Mouse (Mus musculus): ENCODE measurements around the gene Slc27a4. TPM values are rescaled to one million over a fixed set of nuclear protein-coding genes. Genes with fewer than 3 reads are reported as not detected.

The Slc27a4 gene
- polyA plus RNA-seq, 1 experiment from 2014 or later, result 31.8 TPM

DNA sequence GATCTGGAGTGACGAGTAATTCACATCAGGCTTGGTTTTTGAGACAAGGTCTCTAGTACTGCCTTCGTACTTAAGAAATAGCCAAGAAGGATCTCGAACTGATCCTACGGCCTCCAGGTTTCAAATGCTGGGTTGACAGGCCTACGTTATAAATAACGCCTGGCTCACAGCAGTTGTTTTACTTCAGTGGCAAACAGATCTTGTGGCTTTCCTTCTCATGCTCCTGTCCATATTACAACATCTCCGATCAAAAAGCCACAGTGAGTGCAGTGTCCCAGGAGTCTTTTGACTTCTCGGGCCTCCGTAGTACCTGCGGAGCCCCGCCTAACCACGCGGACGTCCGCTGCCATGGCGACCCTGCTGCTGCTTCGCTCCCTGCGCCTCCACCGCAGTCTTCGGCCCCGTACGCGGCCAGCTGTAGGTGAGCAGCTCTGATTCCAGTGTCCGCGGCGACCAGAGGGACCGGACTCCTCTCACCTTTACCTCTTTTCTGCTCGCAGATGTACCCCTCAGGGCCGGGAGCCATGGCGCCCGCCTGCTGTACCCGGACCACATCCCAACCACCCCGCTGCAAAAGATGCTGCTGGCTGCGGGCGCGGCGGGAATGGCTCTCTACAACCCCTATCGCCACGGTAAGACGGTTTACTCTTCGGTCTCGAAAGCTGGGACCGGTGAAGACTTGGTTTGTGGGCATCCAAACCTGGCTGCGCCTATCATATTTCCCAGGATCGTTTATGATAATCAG is 14.3 kb upstream of the Slc27a4 start, which contains the start of gene Trub2:
Trub2 (minus strand) TSS at position 566 of the 745 bp plus-strand sequence.
- under 1% methylated on average over 45 of the region's 45 CpGs for WGBS
- peak; percentile 92 for ATAC-seq
- Histone ChIP-seq H3K36me3 (peaks cover 25% of the 10 kb centered on the region), H3K4me3 (replicated peaks) (peak within 1 kb of the TSS; percentile 84), H3K9ac (peak within 1 kb of the TSS; percentile 81), H3K4me2 (replicated peaks) (peak within 1 kb of the TSS; percentile 86), H3K27ac (peak within 1 kb of the TSS; percentile 77), H3K27me3 (replicated peaks) (no peaks in the 10 kb centered on the region), H3K4me1 (replicated peaks) (peaks cover 7% of the 10 kb centered on the region; the same call in 1 of the 2 replicates), H3K9me3 (no peaks in the 10 kb centered on the region)

DNA sequence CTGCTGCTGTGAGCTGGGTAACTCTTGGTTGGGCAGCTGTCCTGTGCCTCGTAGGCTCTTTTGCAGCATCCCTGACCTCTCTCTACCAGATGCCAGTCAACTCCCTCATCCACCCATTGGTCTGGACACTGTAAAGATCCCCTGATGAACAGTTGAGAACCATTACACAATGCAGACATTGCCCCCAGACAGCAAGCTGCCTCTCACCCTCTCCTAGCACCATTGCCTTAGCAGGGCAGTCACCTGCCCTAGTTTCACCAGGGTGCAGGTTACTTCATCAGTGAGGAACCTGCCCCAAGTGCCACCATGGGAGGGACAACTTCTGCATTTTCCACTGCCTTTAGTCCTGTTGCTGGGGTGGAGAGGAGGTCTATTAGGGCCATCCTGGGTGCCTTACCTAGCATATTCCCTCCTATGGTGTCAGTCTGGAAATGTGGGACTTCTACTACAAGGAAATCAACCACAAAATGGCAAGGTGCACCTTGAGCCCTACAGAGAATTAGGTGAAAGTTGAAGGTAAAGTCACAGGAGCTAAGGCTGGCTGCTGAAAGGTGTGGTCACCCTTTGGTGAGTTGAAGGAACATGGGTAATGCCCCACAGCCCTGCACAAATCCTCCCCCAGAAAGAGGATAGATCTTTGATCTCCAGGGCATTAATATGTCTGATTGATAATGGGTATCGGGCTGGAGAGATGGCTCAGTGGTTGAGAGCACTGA is 9.5 kb upstream of the Slc27a4 start:
- H3K4me3 ChIP-seq (replicated peaks), result no peak overlapping the region
- peak; percentile 61 for ATAC-seq
- H3K27me3 ChIP-seq (replicated peaks), result no peaks in the 10 kb centered on the region
- peak overlapping the region; percentile 48; the same call in 1 of the 2 replicates for H3K27ac ChIP-seq
- 95% methylated on average over 2 of the region's 2 CpGs for WGBS
- no peaks in the 10 kb centered on the region for H3K9me3 ChIP-seq
- no peak overlapping the region for H3K9ac ChIP-seq
- H3K4me2 ChIP-seq (replicated peaks), result no peak overlapping the region
- H3K4me1 ChIP-seq (replicated peaks), result no peaks in the 10 kb centered on the region; the same call in 1 of the 2 replicates
- peaks cover 13% of the 10 kb centered on the region; the same call in 1 of the 2 replicates for H3K36me3 ChIP-seq

DNA sequence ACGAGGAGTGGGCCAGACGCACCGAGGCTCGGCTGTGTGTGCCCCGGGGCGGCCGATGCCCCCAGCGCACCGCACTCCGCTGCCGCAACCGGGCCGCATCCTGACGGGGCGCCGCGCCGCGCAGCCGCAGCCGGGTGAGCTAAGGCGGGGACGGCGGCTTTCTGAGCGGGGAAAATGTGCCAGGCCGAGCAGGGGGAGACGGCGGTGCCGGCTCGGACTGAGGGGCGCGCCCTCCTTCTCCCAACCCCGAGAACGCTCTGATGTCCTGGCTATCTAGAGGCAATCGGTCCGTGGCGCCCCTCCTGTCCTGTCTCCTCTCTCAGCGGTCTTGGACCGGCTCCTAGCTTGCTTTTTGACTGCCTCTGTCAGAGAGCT is 380 bp downstream of the Slc27a4 start:
- under 1% methylated on average over 30 of the region's 39 CpGs for whole genome bisulfite sequencing
- ATAC-seq, result peak; percentile 57
- peaks cover 25% of the 10 kb centered on the region for H3K36me3 ChIP-seq
- H3K9ac ChIP-seq, result peak overlapping the region; percentile 90
- peaks cover 11% of the 10 kb centered on the region for H3K4me1 ChIP-seq (replicated peaks)
- peak overlapping the region; percentile 86 for H3K27ac ChIP-seq
- no peaks in the 10 kb centered on the region for H3K27me3 ChIP-seq (replicated peaks)
- peak overlapping the region; percentile 85 for H3K4me2 ChIP-seq (replicated peaks)
- H3K9me3 ChIP-seq, result no peaks in the 10 kb centered on the region
- H3K4me3 ChIP-seq (replicated peaks), result peak overlapping the region; percentile 90

DNA sequence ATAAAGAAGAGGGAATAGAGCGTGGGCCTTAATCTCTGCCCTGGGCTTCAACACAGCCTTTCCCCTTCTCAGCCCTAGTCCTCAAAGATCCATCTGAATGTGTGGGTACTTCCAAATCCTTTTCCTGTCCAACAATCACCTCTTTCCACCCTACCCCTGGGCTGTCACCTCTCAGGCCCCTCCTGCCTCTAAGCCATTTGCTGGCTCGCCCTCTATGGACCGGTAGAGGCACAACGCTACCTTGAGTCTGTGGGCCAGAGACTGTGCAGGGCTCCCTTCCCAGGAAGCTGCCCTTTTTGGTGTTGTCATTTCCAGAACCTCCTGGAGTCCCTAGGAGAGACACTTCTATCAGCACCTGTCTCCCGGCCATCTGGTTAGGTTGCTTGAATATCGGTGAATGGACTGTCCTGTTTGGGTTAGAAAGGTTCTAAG is 982 bp downstream of the Slc27a4 start:
- WGBS, result 17% methylated on average over 6 of the region's 6 CpGs
- Histone ChIP-seq H3K27ac (peak overlapping the region; percentile 86; the same call in 1 of the 2 replicates), H3K9ac (peak overlapping the region; percentile 90), H3K27me3 (replicated peaks) (no peaks in the 10 kb centered on the region), H3K4me2 (replicated peaks) (peak overlapping the region; percentile 85), H3K4me1 (replicated peaks) (peaks cover 11% of the 10 kb centered on the region), H3K4me3 (replicated peaks) (peak overlapping the region; percentile 90), H3K36me3 (peaks cover 31% of the 10 kb centered on the region), H3K9me3 (no peaks in the 10 kb centered on the region)
- peak; percentile 39 for ATAC-seq

DNA sequence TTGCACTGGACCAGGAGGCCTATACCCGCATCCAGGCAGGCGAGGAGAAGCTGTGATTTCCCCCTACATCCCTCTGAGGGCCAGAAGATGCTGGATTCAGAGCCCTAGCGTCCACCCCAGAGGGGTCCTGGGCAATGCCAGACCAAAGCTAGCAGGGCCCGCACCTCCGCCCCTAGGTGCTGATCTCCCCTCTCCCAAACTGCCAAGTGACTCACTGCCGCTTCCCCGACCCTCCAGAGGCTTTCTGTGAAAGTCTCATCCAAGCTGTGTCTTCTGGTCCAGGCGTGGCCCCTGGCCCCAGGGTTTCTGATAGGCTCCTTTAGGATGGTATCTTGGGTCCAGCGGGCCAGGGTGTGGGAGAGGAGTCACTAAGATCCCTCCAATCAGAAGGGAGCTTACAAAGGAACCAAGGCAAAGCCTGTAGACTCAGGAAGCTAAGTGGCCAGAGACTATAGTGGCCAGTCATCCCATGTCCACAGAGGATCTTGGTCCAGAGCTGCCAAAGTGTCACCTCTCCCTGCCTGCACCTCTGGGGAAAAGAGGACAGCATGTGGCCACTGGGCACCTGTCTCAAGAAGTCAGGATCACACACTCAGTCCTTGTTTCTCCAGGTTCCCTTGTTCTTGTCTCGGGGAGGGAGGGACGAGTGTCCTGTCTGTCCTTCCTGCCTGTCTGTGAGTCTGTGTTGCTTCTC is 13.4 kb downstream of the Slc27a4 start:
- Histone ChIP-seq H3K36me3 (peaks cover 39% of the 10 kb centered on the region), H3K9me3 (no peaks in the 10 kb centered on the region)
- 80% methylated on average over 11 of the region's 11 CpGs for WGBS

DNA sequence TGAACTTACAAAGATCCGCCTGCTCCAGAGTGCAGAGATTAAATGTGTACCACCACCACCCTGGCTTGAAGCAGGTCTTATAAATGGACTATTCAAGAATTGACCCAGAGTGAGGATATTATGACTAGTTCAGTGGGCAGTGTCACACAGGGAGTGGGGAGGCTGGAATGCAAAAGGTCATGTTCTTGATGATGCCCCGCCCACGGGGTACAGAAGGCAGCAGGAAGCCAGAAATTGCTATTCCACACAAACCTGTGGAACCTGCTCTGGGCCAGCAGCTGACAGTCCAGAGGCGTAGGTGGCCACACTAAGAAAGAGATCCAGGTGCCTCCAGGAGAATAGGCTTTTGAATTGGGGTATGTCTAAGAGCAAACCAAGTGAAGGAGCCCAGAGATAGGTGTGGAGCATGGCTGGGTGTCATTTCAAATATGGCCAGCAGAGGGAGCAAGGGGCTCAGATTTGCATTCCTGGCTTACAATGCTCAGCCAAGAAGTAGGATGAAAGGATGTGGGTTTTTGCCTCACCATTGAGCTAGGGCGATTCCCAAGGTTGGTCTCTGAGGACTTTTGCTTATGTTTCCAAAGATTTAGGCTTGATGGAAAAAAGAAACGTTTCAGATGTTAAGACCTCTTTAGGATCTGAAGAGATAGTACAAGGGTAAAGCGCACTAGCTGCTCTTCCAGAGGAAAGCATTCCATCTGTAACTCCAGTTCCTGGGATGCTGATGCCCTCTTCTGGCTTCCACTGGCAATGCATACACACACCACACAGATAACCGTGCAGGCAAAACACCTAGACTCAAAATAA is 15.2 kb downstream of the Slc27a4 start:
- H3K36me3 ChIP-seq, result peaks cover 22% of the 10 kb centered on the region
- peaks cover 6% of the 10 kb centered on the region for H3K4me1 ChIP-seq (replicated peaks)
- H3K4me2 ChIP-seq (replicated peaks), result peak overlapping the region; percentile 42
- peak; percentile 50 for ATAC-seq
- no peaks in the 10 kb centered on the region for H3K9me3 ChIP-seq
- WGBS, result 29% methylated on average over 8 of the region's 8 CpGs
- H3K9ac ChIP-seq, result no peak overlapping the region
- no peak overlapping the region for H3K4me3 ChIP-seq (replicated peaks)
- H3K27ac ChIP-seq, result no peak overlapping the region
- no peaks in the 10 kb centered on the region for H3K27me3 ChIP-seq (replicated peaks)

More for the DNA sequence above, 13.4 kb downstream of the Slc27a4 start:
- ATAC-seq, result no peak
- Histone ChIP-seq H3K9ac (no peak overlapping the region), H3K27ac (no peak overlapping the region), H3K4me2 (replicated peaks) (no peak overlapping the region), H3K4me3 (replicated peaks) (no peak overlapping the region), H3K27me3 (replicated peaks) (no peaks in the 10 kb centered on the region), H3K4me1 (replicated peaks) (peaks cover 6% of the 10 kb centered on the region)

DNA sequence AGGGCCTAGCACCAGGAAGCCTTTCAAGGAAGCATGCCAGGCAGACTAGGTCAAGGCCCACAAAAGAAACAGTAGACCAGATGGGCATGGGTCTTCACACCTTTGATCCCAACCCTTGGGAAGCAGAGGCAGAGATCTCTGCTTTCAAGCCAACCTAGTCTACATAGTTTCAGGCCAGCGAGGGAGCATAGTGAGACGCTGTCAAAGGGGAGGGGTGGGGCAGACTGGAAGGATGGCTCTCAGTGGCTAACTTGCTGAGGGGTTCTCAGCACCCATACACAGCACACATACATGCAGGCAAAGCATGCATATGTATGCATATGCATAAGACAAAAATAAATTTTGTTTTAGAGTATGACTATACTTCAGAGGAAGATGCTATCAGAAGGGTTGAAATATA is 16.9 kb downstream of the Slc27a4 start:
- no peak overlapping the region for H3K9ac ChIP-seq
- WGBS, result 15% methylated on average over 2 of the region's 2 CpGs

DNA sequence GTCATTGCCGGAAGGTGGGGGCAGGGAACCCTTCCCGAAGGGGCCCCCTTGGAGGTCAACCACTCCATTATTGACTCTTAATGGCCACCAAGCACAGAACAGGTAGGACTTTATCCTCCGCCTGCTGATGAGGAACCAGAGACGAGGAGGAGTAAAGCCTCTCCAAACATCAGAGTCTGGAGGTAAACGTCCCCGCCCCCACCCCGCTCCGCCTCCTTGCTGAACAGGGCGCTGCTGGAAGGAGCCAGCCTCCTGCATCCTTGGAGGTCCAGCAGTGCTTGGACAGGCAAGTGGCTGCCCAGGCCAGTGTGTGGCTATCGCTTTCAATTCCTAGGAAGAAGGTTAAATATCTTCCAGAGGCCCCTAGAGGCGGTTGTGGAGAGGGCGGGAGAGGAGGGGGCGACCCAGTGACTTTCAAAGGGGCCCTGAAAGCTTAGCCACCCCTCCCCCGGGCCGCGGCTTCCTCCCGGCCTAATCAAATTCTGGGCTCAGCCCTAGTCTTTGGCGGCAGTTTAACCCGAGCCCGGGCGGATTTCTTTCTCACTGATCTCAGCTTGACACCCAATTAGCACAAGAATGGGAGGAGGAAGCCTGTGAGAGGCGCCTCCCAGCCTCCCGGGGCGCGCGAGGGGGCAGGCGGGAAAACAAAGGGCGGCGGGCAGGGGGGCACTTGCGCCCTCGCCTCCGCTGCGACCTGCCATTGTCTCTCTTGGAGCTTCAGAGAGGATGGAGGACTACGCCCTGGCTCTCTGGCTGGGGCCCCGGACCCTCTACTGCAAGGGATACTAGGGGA is 17.8 kb downstream of the Slc27a4 start, which contains the start of gene Urm1:
Urm1 (plus strand) TSS at position 51 of the 793 bp plus-strand sequence.
- Histone ChIP-seq H3K36me3 (peaks cover 10% of the 10 kb centered on the region), H3K9me3 (no peaks in the 10 kb centered on the region), H3K27ac (peak within 1 kb of the TSS; percentile 94), H3K4me2 (replicated peaks) (peak within 1 kb of the TSS; percentile 87), H3K9ac (peak within 1 kb of the TSS; percentile 65), H3K4me3 (replicated peaks) (peak within 1 kb of the TSS; percentile 48), H3K4me1 (replicated peaks) (peaks cover 6% of the 10 kb centered on the region), H3K27me3 (replicated peaks) (no peaks in the 10 kb centered on the region)
- under 1% methylated on average over 35 of the region's 35 CpGs for WGBS
- peak; percentile 87 for ATAC-seq

More for the DNA sequence above, 16.9 kb downstream of the Slc27a4 start:
- peak overlapping the region; percentile 94 for H3K27ac ChIP-seq
- no peak for ATAC-seq
- H3K4me2 ChIP-seq (replicated peaks), result peak overlapping the region; percentile 87
- no peaks in the 10 kb centered on the region for H3K9me3 ChIP-seq
- peaks cover 6% of the 10 kb centered on the region for H3K4me1 ChIP-seq (replicated peaks)
- H3K27me3 ChIP-seq (replicated peaks), result no peaks in the 10 kb centered on the region
- no peak overlapping the region for H3K4me3 ChIP-seq (replicated peaks)
- peaks cover 12% of the 10 kb centered on the region for H3K36me3 ChIP-seq

DNA sequence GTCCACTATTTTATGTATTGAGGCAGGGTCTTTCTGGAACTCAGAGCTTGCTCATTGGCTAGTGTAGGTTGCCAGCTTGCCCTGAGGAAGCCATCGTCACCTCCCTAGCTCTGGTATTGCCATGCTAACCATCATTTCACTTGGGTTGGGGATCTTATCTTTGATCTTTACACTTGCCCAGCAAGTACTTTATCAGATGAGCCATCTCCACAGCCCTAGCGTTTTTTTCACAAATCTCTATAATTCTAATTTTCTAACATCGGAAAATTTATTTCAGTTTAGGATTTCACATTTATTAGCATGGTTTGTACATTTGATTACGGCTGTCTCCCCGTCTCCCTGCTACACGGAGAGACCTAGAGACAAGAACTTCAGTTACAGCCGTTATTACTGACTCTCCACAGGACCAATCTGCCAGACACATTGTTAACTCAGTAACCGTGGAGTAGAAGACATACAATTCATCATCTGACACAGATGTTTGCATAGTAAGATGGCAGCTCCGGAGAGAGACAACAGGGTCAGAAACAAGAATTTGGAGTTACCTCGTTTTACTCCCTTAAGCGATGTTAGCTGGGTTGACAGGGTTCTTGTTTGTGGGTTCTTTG is 24.0 kb downstream of the Slc27a4 start:
- H3K4me2 ChIP-seq (replicated peaks), result peak overlapping the region; percentile 55
- no peaks in the 10 kb centered on the region for H3K9me3 ChIP-seq
- WGBS, result 8% methylated on average over 11 of the region's 11 CpGs
- H3K9ac ChIP-seq, result peak overlapping the region; percentile 50
- H3K4me3 ChIP-seq (replicated peaks), result peak overlapping the region; percentile 96
- H3K36me3 ChIP-seq, result no peaks in the 10 kb centered on the region
- peak overlapping the region; percentile 86 for H3K27ac ChIP-seq
- peaks cover 10% of the 10 kb centered on the region for H3K4me1 ChIP-seq (replicated peaks)
- 0 out of 2 replicates have a peak, but pooled peaks have one; percentile 24 for ATAC-seq
- no peaks in the 10 kb centered on the region for H3K27me3 ChIP-seq (replicated peaks)

DNA sequence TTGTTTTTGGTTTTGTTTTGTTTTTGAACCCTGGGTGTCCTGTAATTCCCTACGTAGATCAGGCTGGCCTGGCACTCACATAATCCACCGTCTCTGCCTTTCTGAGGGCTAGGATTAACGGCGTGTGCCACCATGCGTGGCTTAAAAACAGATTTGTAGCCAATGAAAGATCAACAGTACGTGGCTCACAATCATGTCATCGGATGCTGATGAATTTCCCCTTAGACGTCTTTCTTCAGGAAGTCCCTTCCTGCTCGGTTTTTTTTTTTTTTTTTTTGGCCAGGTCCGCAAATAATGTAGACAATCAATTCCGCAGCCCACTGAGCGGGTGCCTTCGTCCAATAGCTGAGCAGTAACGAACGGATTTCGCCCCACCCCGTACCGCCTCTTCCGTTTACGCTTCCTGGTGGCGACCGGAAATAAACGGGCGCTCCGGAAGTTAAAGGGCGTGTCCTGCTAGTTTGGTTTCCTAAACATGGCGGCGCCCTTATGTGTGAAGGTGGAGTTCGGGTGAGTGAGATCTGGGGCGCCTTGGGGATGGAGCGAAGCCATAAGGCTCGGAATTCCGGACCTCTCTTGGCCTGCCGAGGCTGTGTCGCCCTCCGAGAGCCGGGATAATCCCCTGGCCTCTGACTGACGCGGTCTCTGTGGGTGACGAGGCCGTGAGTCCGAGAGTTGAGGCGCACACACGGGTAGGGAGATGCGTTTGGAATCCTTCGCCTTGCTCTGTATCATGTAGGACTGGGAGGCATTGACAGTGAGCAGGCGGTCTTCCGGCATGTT is 24.7 kb downstream of the Slc27a4 start:
- H3K9ac ChIP-seq, result peak overlapping the region; percentile 81
- ATAC-seq, result peak; percentile 99
- WGBS, result under 1% methylated on average over 48 of the region's 48 CpGs

More for the DNA sequence above, 24.7 kb downstream of the Slc27a4 start:
- H3K4me3 ChIP-seq (replicated peaks), result peak overlapping the region; percentile 96
- H3K4me2 ChIP-seq (replicated peaks), result peak overlapping the region; percentile 78
- peaks cover 10% of the 10 kb centered on the region for H3K4me1 ChIP-seq (replicated peaks)
- no peaks in the 10 kb centered on the region for H3K27me3 ChIP-seq (replicated peaks)
- H3K36me3 ChIP-seq, result no peaks in the 10 kb centered on the region
- H3K27ac ChIP-seq, result peak overlapping the region; percentile 86
- H3K9me3 ChIP-seq, result no peaks in the 10 kb centered on the region

All from intestine, embryonic 15.5 days (tissue).